Mouse (Mus musculus) bone marrow, adult 2 months (tissue): ENCODE measurements around the gene Rbm20. TPM values are rescaled to one million over a fixed set of nuclear protein-coding genes. Genes with fewer than 3 reads are reported as not detected.

Experiments used
- H3K27ac ChIP-seq: fragments of 200-500 bp; 2 replicates; pipeline ENCODE4 v1.5.1; 2012; ENCODE audit warnings: low read depth, mild to moderate bottlenecking, control low read depth, inconsistent platforms, low read length; ENCODE audit not compliant: control insufficient read depth, poor library complexity, insufficient read depth
- H3K4me1 ChIP-seq: fragments of 200-500 bp; 2 replicates; pipeline ENCODE4 v1.6.1; 2011; ENCODE audit warnings: low read length; ENCODE audit not compliant: control insufficient read depth, insufficient read depth
- H3K4me3 ChIP-seq: fragments of 200-500 bp; replicated peaks from 2 replicates; pipeline ENCODE3; 2011; ENCODE audit warnings: mild to moderate bottlenecking, low read depth, low read length, control low read depth; ENCODE audit not compliant: control insufficient read depth
- CTCF ChIP-seq: fragments of 200-500 bp; IDR thresholded peaks from 2 replicates; pipeline ENCODE4 v1.5.1; 2011; ENCODE audit warnings: low read length, control low read depth; ENCODE audit not compliant: control insufficient read depth, insufficient read depth
- POLR2A ChIP-seq: fragments of 200-500 bp; IDR thresholded peaks from 2 replicates; pipeline ENCODE4 v1.6.1; 2011; ENCODE audit warnings: low read depth, mild to moderate bottlenecking, control low read depth, low read length, borderline replicate concordance; ENCODE audit not compliant: control insufficient read depth
- WGBS: fragments of 180-500 bp; shearing (Covaris S2); methylation state at CpG from one replicate; pipeline ENCODE4 v1.1.7; 2018; 5-methylcytosine and 5-hydroxymethylcytosine counted together
- polyA plus RNA-seq: library from polyadenylated mRNA; stranded (reverse); fragments of >200 nt; gene quantifications from 2 replicates; pipeline ENCODE4 v1.2.4, GENCODE M21; 2011; ENCODE audit warnings: low replicate concordance; ENCODE audit not compliant: missing spikeins, insufficient read depth, insufficient read length

Rbm20 gene
- polyA plus RNA-seq: 0.20 TPM in 1 of 2 replicates, not detected in the other

- Histone ChIP-seq H3K27ac (no peak within 1 kb of the TSS; the same call in 1 of the 2 replicates), H3K4me3 (no peak within 1 kb of the TSS), H3K4me1 (no peaks in the 10 kb centered on the region)
- TF ChIP-seq CTCF (no peak), POLR2A (no peak)
- 2% methylated on average over 82 of the region's 82 CpGs for WGBS
Observed at GRCm38 (mm10) chr19:53676718-53677634, at the start of gene Rbm20. Gene Rbm20, plus strand, starts transcription at chr19:53677306.

- no peak for TF ChIP-seq POLR2A
- TF ChIP-seq CTCF: no peak
Observed at GRCm38 (mm10) chr19:53638041-53638440, 39.1 kb upstream of the Rbm20 start.

GRCm38 (mm10) chr19:53638727-53639126 lies 38.4 kb upstream of the Rbm20 start:
- H3K27ac ChIP-seq: no peak overlapping the region
- H3K4me3 ChIP-seq: no peak overlapping the region
- whole genome bisulfite sequencing: 91% methylated on average over 8 of the region's 8 CpGs
- no peak for TF ChIP-seq POLR2A
- no peak for TF ChIP-seq CTCF
- no peaks in the 10 kb centered on the region for H3K4me1 ChIP-seq

More at GRCm38 (mm10) chr19:53638041-53638440, 39.1 kb upstream of the Rbm20 start:
- no peak overlapping the region for H3K27ac ChIP-seq
- H3K4me1 ChIP-seq: no peaks in the 10 kb centered on the region
- WGBS: 89% methylated on average over 2 of the region's 2 CpGs
- H3K4me3 ChIP-seq: no peak overlapping the region

- Histone ChIP-seq H3K27ac (no peak overlapping the region), H3K4me1 (no peaks in the 10 kb centered on the region; the same call in 1 of the 2 replicates), H3K4me3 (no peak overlapping the region)
- 90% methylated on average over 9 of the region's 9 CpGs for WGBS
- TF ChIP-seq POLR2A (no peak), CTCF (no peak)
Observed at GRCm38 (mm10) chr19:53644020-53644595, 33.0 kb upstream of the Rbm20 start.

GRCm38 (mm10) chr19:53647301-53647700 lies 29.8 kb upstream of the Rbm20 start:
- Histone ChIP-seq H3K4me3 (no peak overlapping the region), H3K4me1 (no peaks in the 10 kb centered on the region; the same call in 1 of the 2 replicates), H3K27ac (no peak overlapping the region)
- 90% methylated on average over 9 of the region's 9 CpGs for WGBS
- TF ChIP-seq CTCF (no peak), POLR2A (no peak)

GRCm38 (mm10) chr19:53648056-53648455 lies 29.1 kb upstream of the Rbm20 start:
- Histone ChIP-seq H3K27ac (no peak overlapping the region), H3K4me3 (no peak overlapping the region), H3K4me1 (no peaks in the 10 kb centered on the region; the same call in 1 of the 2 replicates)
- WGBS: 37% methylated on average over 5 of the region's 5 CpGs
- TF ChIP-seq CTCF (no peak), POLR2A (no peak)

GRCm38 (mm10) chr19:53648802-53649236 lies 28.3 kb upstream of the Rbm20 start:
- H3K4me1 ChIP-seq: no peaks in the 10 kb centered on the region; the same call in 1 of the 2 replicates
- TF ChIP-seq CTCF (peak; percentile 55), POLR2A (no peak)
- no peak overlapping the region for H3K27ac ChIP-seq
- WGBS: 29% methylated on average over 10 of the region's 10 CpGs
- peak overlapping the region; percentile 10 for H3K4me3 ChIP-seq

- TF ChIP-seq CTCF (no peak), POLR2A (no peak)
- Histone ChIP-seq H3K4me3 (no peak overlapping the region), H3K27ac (no peak overlapping the region), H3K4me1 (no peaks in the 10 kb centered on the region; the same call in 1 of the 2 replicates)
- WGBS: 78% methylated on average over 6 of the region's 6 CpGs
Observed at GRCm38 (mm10) chr19:53649361-53649760, 27.7 kb upstream of the Rbm20 start.
